Mouse (Mus musculus) neural tube, embryonic 15.5 days (tissue): ENCODE results near the gene H2-Oa. TPM values are rescaled to one million over a fixed set of nuclear protein-coding genes. Genes with fewer than 3 reads are reported as not detected.
"Not testable (repeated sequence)": the region's sequence is repeated elsewhere in the genome, so short reads cannot be mapped to it uniquely, and the experiment has no call there.

Source experiments
- ATAC-seq: fragments of 200-750 bp; cut with Nextera tagmentation; 2 replicates; pipeline ENCODE4 v1.8.0; 2017; ENCODE audit warnings: mild to moderate bottlenecking, moderate TSS enrichment, moderate library complexity; ENCODE audit not compliant: low FRiP score
- H3K27ac ChIP-seq: fragments of 300-500 bp; sonication (generic); replicated peaks from 2 replicates; pipeline ENCODE4 v1.5.1; 2015; ENCODE audit warnings: mild to moderate bottlenecking, inconsistent platforms
- H3K27me3 ChIP-seq: fragments of 300-500 bp; sonication (generic); replicated peaks from 2 replicates; pipeline ENCODE4 v1.6.1; 2015; ENCODE audit warnings: inconsistent platforms
- H3K36me3 ChIP-seq: fragments of 300-500 bp; sonication (generic); 2 replicates; pipeline ENCODE4 v1.6.1; 2015; ENCODE audit warnings: inconsistent platforms
- H3K4me1 ChIP-seq: fragments of 300-500 bp; sonication (generic); 2 replicates; pipeline ENCODE4 v1.6.1; 2015; ENCODE audit warnings: inconsistent platforms
- H3K4me2 ChIP-seq: fragments of 300-500 bp; sonication (generic); 2 replicates; pipeline ENCODE4 v1.6.1; 2015; ENCODE audit warnings: inconsistent platforms, mild to moderate bottlenecking, moderate library complexity
- H3K4me3 ChIP-seq: fragments of 300-500 bp; sonication (generic); replicated peaks from 2 replicates; pipeline ENCODE4 v1.5.1; 2015; ENCODE audit warnings: mild to moderate bottlenecking, inconsistent platforms
- H3K9ac ChIP-seq: fragments of 300-500 bp; sonication (generic); replicated peaks from 2 replicates; pipeline ENCODE4 v1.6.1; 2015; ENCODE audit warnings: mild to moderate bottlenecking, inconsistent platforms
- H3K9me3 ChIP-seq: fragments of 300-500 bp; sonication (generic); replicated peaks from 2 replicates; pipeline ENCODE4 v1.6.1; 2016; ENCODE audit warnings: inconsistent platforms
- WGBS: fragments of 180-500 bp; shearing (Covaris S2); methylation state at CpG from one replicate; pipeline ENCODE4 v1.1.7; 2015; ENCODE audit warnings: mixed read lengths; 5-methylcytosine and 5-hydroxymethylcytosine counted together
- polyA plus RNA-seq: library from polyadenylated mRNA; unstranded; fragments of >200 nt; fragmentation: Nextera tagmentation; extraction: Ambion mirVana; gene quantifications from 2 replicates; pipeline ENCODE4 v1.2.1, GENCODE M21; 2015

Gene H2-Oa
- polyA plus RNA-seq, 1 experiment from 2014 or later = 0.19 TPM

GRCm38 (mm10) chr17:34137601-34138000 lies 45.5 kb downstream of the H2-Oa start:
- no peak for ATAC-seq
- Histone ChIP-seq H3K27me3 (peaks cover 49% of the 10 kb centered on the region), H3K36me3 (no peaks in the 10 kb centered on the region), H3K4me1 (peaks cover 20% of the 10 kb centered on the region), H3K9me3 (no peaks in the 10 kb centered on the region), H3K9ac (no peak overlapping the region), H3K4me2 (no peak overlapping the region), H3K27ac (no peak overlapping the region), H3K4me3 (no peak overlapping the region)
- 71% methylated on average over 7 of the region's 7 CpGs for WGBS

GRCm38 (mm10) chr17:34138655-34139054 lies 46.5 kb downstream of the H2-Oa start:
- Histone ChIP-seq H3K9me3 (no peaks in the 10 kb centered on the region), H3K4me3 (no peak overlapping the region), H3K27ac (no peak overlapping the region), H3K4me2 (no peak overlapping the region), H3K9ac (no peak overlapping the region), H3K4me1 (peaks cover 20% of the 10 kb centered on the region), H3K36me3 (no peaks in the 10 kb centered on the region), H3K27me3 (peaks cover 49% of the 10 kb centered on the region)
- 84% methylated on average over 7 of the region's 7 CpGs for WGBS
- no peak for ATAC-seq

GRCm38 (mm10) chr17:34139416-34139815 lies 47.3 kb downstream of the H2-Oa start:
- H3K9ac ChIP-seq = peak overlapping the region; percentile 12; the same call in 1 of the 2 replicates
- 1% methylated on average over 16 of the region's 16 CpGs for WGBS
- no peaks in the 10 kb centered on the region for H3K36me3 ChIP-seq
- peaks cover 20% of the 10 kb centered on the region for H3K4me1 ChIP-seq
- peak overlapping the region; percentile 55 for H3K4me2 ChIP-seq
- H3K4me3 ChIP-seq = peak overlapping the region; percentile 24
- no peak overlapping the region for H3K27ac ChIP-seq
- peaks cover 49% of the 10 kb centered on the region for H3K27me3 ChIP-seq
- no peak for ATAC-seq
- no peaks in the 10 kb centered on the region for H3K9me3 ChIP-seq

GRCm38 (mm10) chr17:34140240-34140639 lies 48.1 kb downstream of the H2-Oa start:
- Histone ChIP-seq H3K27ac (no peak overlapping the region), H3K4me3 (no peak overlapping the region), H3K27me3 (peaks cover 49% of the 10 kb centered on the region), H3K9ac (no peak overlapping the region), H3K4me1 (peaks cover 20% of the 10 kb centered on the region), H3K4me2 (peak overlapping the region; percentile 55; the same call in 1 of the 2 replicates), H3K36me3 (no peaks in the 10 kb centered on the region), H3K9me3 (no peaks in the 10 kb centered on the region)
- ATAC-seq = no peak
- 20% methylated on average over 5 of the region's 5 CpGs for WGBS

- H3K4me2 ChIP-seq = no peak overlapping the region
- peaks cover 46% of the 10 kb centered on the region for H3K27me3 ChIP-seq
- H3K9me3 ChIP-seq = no peaks in the 10 kb centered on the region
- H3K9ac ChIP-seq = no peak overlapping the region
- no peak overlapping the region for H3K4me3 ChIP-seq
- no peak for ATAC-seq
- no peaks in the 10 kb centered on the region for H3K36me3 ChIP-seq
- H3K27ac ChIP-seq = no peak overlapping the region
- peaks cover 13% of the 10 kb centered on the region for H3K4me1 ChIP-seq
- 56% methylated on average over 4 of the region's 4 CpGs for WGBS
These were observed 49.3 kb downstream of the H2-Oa start for GRCm38 (mm10) chr17:34141448-34141847.

GRCm38 (mm10) chr17:34142456-34143010 lies 50.4 kb downstream of the H2-Oa start:
- Histone ChIP-seq H3K4me1 (peaks cover 13% of the 10 kb centered on the region), H3K27me3 (peaks cover 40% of the 10 kb centered on the region), H3K27ac (no peak overlapping the region), H3K4me3 (no peak overlapping the region), H3K9ac (no peak overlapping the region), H3K9me3 (no peaks in the 10 kb centered on the region), H3K36me3 (no peaks in the 10 kb centered on the region), H3K4me2 (no peak overlapping the region)
- no peak for ATAC-seq
- WGBS = 89% methylated on average over 7 of the region's 7 CpGs

GRCm38 (mm10) chr17:34143033-34143432 lies 50.9 kb downstream of the H2-Oa start, which contains the start of gene H2-DMb2:
H2-DMb2 (plus strand) TSS chr17:34143307.
- no peak within 1 kb of the TSS for H3K4me2 ChIP-seq
- no peaks in the 10 kb centered on the region for H3K36me3 ChIP-seq
- WGBS = 43% methylated on average over 7 of the region's 7 CpGs
- no peak within 1 kb of the TSS for H3K27ac ChIP-seq
- H3K4me1 ChIP-seq = peaks cover 13% of the 10 kb centered on the region
- no peak for ATAC-seq
- no peaks in the 10 kb centered on the region for H3K9me3 ChIP-seq
- peaks cover 35% of the 10 kb centered on the region for H3K27me3 ChIP-seq
- no peak within 1 kb of the TSS for H3K4me3 ChIP-seq
- no peak within 1 kb of the TSS for H3K9ac ChIP-seq

GRCm38 (mm10) chr17:34143461-34143860 lies 51.3 kb downstream of the H2-Oa start:
- H3K27ac ChIP-seq = no peak overlapping the region
- H3K9ac ChIP-seq = no peak overlapping the region
- 72% methylated on average over 5 of the region's 5 CpGs for WGBS
- H3K36me3 ChIP-seq = no peaks in the 10 kb centered on the region
- peaks cover 31% of the 10 kb centered on the region for H3K27me3 ChIP-seq
- no peak for ATAC-seq
- no peak overlapping the region for H3K4me3 ChIP-seq
- no peaks in the 10 kb centered on the region for H3K9me3 ChIP-seq
- peaks cover 13% of the 10 kb centered on the region for H3K4me1 ChIP-seq
- H3K4me2 ChIP-seq = no peak overlapping the region

- WGBS = 86% methylated on average over 4 of the region's 4 CpGs
These were observed 52.1 kb downstream of the H2-Oa start for GRCm38 (mm10) chr17:34144221-34144620.

More at GRCm38 (mm10) chr17:34144221-34144620, 52.1 kb downstream of the H2-Oa start:
- not testable (repeated sequence) for H3K4me3 ChIP-seq, ATAC-seq, H3K4me2 ChIP-seq, H3K9me3 ChIP-seq, H3K9ac ChIP-seq, H3K36me3 ChIP-seq, H3K27ac ChIP-seq
- Histone ChIP-seq H3K4me1 (peaks cover 10% of the 10 kb centered on the region), H3K27me3 (peaks cover 23% of the 10 kb centered on the region)

Other genes starting within 250 kb of the H2-Oa start
- 53.9 and 56.1 TPM in 2 replicates for gene Cd320, start 249.2 kb upstream of the H2-Oa start, polyA plus RNA-seq
- not detected in 2 replicates for gene Gm7029, start 218.5 kb upstream of the H2-Oa start, polyA plus RNA-seq
- 2.0 and 3.5 TPM in 2 replicates for gene Kifc1, start 201.7 kb upstream of the H2-Oa start, polyA plus RNA-seq
- gene Platr17, start 187.2 kb upstream of the H2-Oa start, polyA plus RNA-seq = 0.93 and 1.2 TPM in 2 replicates
- gene Daxx, start 182.9 kb upstream of the H2-Oa start, polyA plus RNA-seq = 50.7 and 58.5 TPM in 2 replicates
- gene Tapbp, start 176.4 kb upstream of the H2-Oa start, polyA plus RNA-seq = 35.3 and 51.3 TPM in 2 replicates
- 13.7 and 15.8 TPM in 2 replicates for gene Zbtb22, start 176.4 kb upstream of the H2-Oa start, polyA plus RNA-seq
- 56.8 and 58.8 TPM in 2 replicates for gene Rgl2, start 162.8 kb upstream of the H2-Oa start, polyA plus RNA-seq
- 173 and 183 TPM in 2 replicates for gene Pfdn6, start 152.0 kb upstream of the H2-Oa start, polyA plus RNA-seq
- 25.1 and 29.3 TPM in 2 replicates for gene Wdr46, start 151.7 kb upstream of the H2-Oa start, polyA plus RNA-seq
- 11.9 and 13.1 TPM in 2 replicates for gene B3galt4, start 140.9 kb upstream of the H2-Oa start, polyA plus RNA-seq
- gene Vps52, start 136.5 kb upstream of the H2-Oa start, polyA plus RNA-seq = 72.3 and 75.7 TPM in 2 replicates
- gene Rps18, start 136.3 kb upstream of the H2-Oa start, polyA plus RNA-seq = 778 and 1,050 TPM in 2 replicates
- 19.8 and 88.0 TPM in 2 replicates for gene H2-K1, start 92.0 kb upstream of the H2-Oa start, polyA plus RNA-seq
- gene Ring1, start 67.7 kb upstream of the H2-Oa start, polyA plus RNA-seq = 21.9 and 24.4 TPM in 2 replicates
- 68.4 and 71.4 TPM in 2 replicates for gene H2-Ke6, start 64.3 kb upstream of the H2-Oa start, polyA plus RNA-seq
- gene Slc39a7, start 60.7 kb upstream of the H2-Oa start, polyA plus RNA-seq = 167 and 170 TPM in 2 replicates
- gene Rxrb, start 60.5 kb upstream of the H2-Oa start, polyA plus RNA-seq = 54.4 and 57.7 TPM in 2 replicates
- gene Col11a2, start 52.9 kb upstream of the H2-Oa start, polyA plus RNA-seq = 8.3 and 9.4 TPM in 2 replicates
- 19.8 and 31.3 TPM in 2 replicates for gene H2-DMa, start 27.2 kb downstream of the H2-Oa start, polyA plus RNA-seq
- 115 and 122 TPM in 2 replicates for gene Brd2, start 30.3 kb downstream of the H2-Oa start, polyA plus RNA-seq
- 0.17 and 5.5 TPM in 2 replicates for gene H2-DMb2, start 51.0 kb downstream of the H2-Oa start, polyA plus RNA-seq
- 0.29 and 4.2 TPM in 2 replicates for gene H2-DMb1, start 60.7 kb downstream of the H2-Oa start, polyA plus RNA-seq
- gene Tap1, start 95.2 kb downstream of the H2-Oa start, polyA plus RNA-seq = 3.5 and 12.0 TPM in 2 replicates
- gene Psmb9, start 95.4 kb downstream of the H2-Oa start, polyA plus RNA-seq = 2.1 and 35.0 TPM in 2 replicates
- gene Psmb8, start 105.4 kb downstream of the H2-Oa start, polyA plus RNA-seq = 3.8 and 80.4 TPM in 2 replicates
- gene Tap2, start 111.2 kb downstream of the H2-Oa start, polyA plus RNA-seq = 1.9 and 15.0 TPM in 2 replicates
- gene H2-Ob, start 146.6 kb downstream of the H2-Oa start, polyA plus RNA-seq = 0.08 and 0.26 TPM in 2 replicates
- gene H2-Ab1, start 165.3 kb downstream of the H2-Oa start, polyA plus RNA-seq = 1.4 and 189 TPM in 2 replicates
- 0.97 and 82.8 TPM in 2 replicates for gene H2-Aa, start 195.5 kb downstream of the H2-Oa start, polyA plus RNA-seq
- 4.0 and 55.6 TPM in 2 replicates for gene H2-Eb1, start 213.5 kb downstream of the H2-Oa start, polyA plus RNA-seq
- gene H2-Eb2, start 233.3 kb downstream of the H2-Oa start, polyA plus RNA-seq = 0.19 and 0.54 TPM in 2 replicates